7 mouse cellular contexts compared by ENCODE assay signal in the genomic region with DNA sequence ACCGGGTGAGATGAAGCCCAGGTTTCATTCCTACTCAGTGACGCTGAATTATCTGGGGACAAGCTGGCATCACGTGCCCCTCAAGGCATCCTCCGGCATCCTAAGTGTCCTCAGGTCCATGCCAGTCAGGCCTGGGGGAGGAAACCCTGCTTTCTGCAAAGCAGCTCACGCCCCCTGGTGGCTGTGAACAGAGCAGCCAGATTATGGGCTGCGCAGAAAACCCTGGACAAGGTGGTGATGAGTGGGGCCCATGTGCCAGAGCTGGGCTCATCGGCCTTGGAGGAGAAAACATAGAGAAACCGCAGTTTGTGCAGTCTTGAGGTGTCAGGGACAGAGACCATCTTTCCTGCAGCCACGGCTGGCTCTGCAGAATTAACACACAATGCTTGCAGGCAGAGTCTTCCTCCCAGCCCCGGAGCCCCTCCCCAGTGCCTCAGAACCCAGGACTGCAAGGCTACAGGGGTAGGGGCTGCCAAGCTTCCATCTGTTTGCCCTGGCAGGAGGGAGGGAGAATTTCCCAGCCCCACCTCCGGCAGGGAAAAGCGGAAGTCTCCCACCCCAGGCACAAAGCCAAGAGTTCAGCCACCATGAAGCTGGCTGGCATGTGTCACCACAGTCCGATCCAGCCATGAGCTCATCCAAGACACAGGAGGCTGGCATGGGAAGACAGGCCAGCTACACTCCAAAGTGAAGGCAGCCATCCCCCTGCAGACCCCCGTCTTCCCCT.
A peak's percentile ranks its signal among the peaks of the same experiment; 100 is the strongest.
DNase-seq lines count a peak whose midpoint lies in the region; ATAC-seq and TF ChIP-seq lines count a peak whose summit lies in the region.

No protein-coding gene starts in this region.

- H3K36me3 ChIP-seq in forebrain, postnatal 0 days (ENCODE audit: insufficient read depth): peaks cover 23% of the 10 kb centered on the region; the same call in 1 of the 2 replicates

- H3K9ac ChIP-seq in forebrain, postnatal 0 days: no peak overlapping the region

- DNase-seq in ZHBTc4 (ENCODE audit: low read depth, low spot score): peak; percentile 78
- DNase-seq in cerebellum, adult 18-20 months: peak; percentile 97
- peak; percentile 88 for DNase-seq in forebrain, postnatal 0 days
- peak; percentile 62 to 74 for DNase-seq in heart, postnatal 14 days
- DNase-seq in layer of hippocampus, postnatal 25 days (ENCODE audit: extremely low spot score in 1 of 2, low spot score in 1 of 2): peak; percentile 56 to 75
- peak; percentile 70 for DNase-seq in lung, postnatal 36 days
- peak; percentile 73 for DNase-seq in right cerebral cortex, postnatal 25 days

- intact Hi-C loops in heart, postnatal 14 days (cut with DNase I): loop anchor here (1.0 kb wide), 1 partner anchor 191 kb away; no protein-coding TSS in a partner anchor

- WGBS in forebrain, postnatal 0 days: 25% methylated on average over 14 of the region's 14 CpGs

- H3K4me1 ChIP-seq in forebrain, postnatal 0 days (ENCODE audit: insufficient read depth): no peaks in the 10 kb centered on the region

- H3K4me2 ChIP-seq in forebrain, postnatal 0 days (ENCODE audit: low read depth): no peak overlapping the region; the same call in 1 of the 2 replicates

- H3K27me3 ChIP-seq in forebrain, postnatal 0 days (ENCODE audit: insufficient read depth, low read length): peaks cover 14% of the 10 kb centered on the region; the same call in 1 of the 2 replicates

- peak overlapping the region; percentile 46; the same call in 1 of the 2 replicates for H3K27ac ChIP-seq in forebrain, postnatal 0 days (ENCODE audit: low read depth, low read length)

- ATAC-seq in forebrain, postnatal 0 days: peak; percentile 79

- no peak overlapping the region for H3K4me3 ChIP-seq in forebrain, postnatal 0 days (ENCODE audit: low read depth, low read length)

- TF ChIP-seq CTCF in forebrain, postnatal 0 days (IDR thresholded peaks at IDR 0.05; ENCODE audit: low read depth): peak; percentile 93

- H3K9me3 ChIP-seq in forebrain, postnatal 0 days (ENCODE audit: low read length): no peaks in the 10 kb centered on the region
